Mouse (Mus musculus): ENCODE measurements at regions not wholly inside any gene's neighbourhood (a gene's known extent, or its start where the extent isn't known, plus 50 kb on each side); places are given as distances from the start of the nearest gene placed in this dataset.

GRCm38 (mm10) chr16:20820939-20821338 lies 86.6 kb upstream of the Thpo start:
- TF ChIP-seq CTCF (IDR thresholded peaks at IDR 0.05; ENCODE audit: low read depth) (peak; percentile 15; the same call in 1 of the 2 replicates), EP300 (IDR thresholded peaks at IDR 0.05; ENCODE audit: low read depth) (no peak)

Measured in liver, embryonic 14.5 days (tissue).